Mouse (Mus musculus) neutrophil, adult 59 days (primary cell): ENCODE data around the gene Hps5. TPM values are rescaled to one million over a fixed set of nuclear protein-coding genes. Genes with fewer than 3 reads are reported as not detected.

Source experiments
- total RNA-seq, 2 experiments: library from RNA; stranded (reverse); gene quantifications; 1 replicate in 1 of 2; 2 replicates in 1 of 2; pipeline ENCODE4 v1.2.4; 2023

Hps5 gene
- total RNA-seq: 10 to 100 TPM; 33.9 to 37.3 TPM

GRCm38 (mm10) chr7:46795287-46796205 lies at the start of gene Hps5, which contains the start of gene Gtf2h1:
Gene Hps5 (minus strand): TSS chr7:46796064.
Gene Gtf2h1 (plus strand): TSS chr7:46796103.

GRCm38 (mm10) chr7:46840787-46841525 lies 45.1 kb upstream of the Hps5 start, which contains the start of gene Ldha:
Gene Ldha (plus strand): TSS chr7:46841475.

GRCm38 (mm10) chr7:46751490-46751889 lies 44.4 kb downstream of the Hps5 start, which contains the start of gene Saa2:
Gene Saa2 (plus strand): TSS chr7:46751790.

GRCm38 (mm10) chr7:46742880-46743279 lies 53.0 kb downstream of the Hps5 start, which contains the start of gene Saa1:
Gene Saa1 (minus strand): TSS chr7:46742980.

GRCm38 (mm10) chr7:46732458-46732857 lies 63.4 kb downstream of the Hps5 start, which contains the start of gene Saa4:
Gene Saa4 (minus strand): TSS chr7:46732603.

GRCm38 (mm10) chr7:46715600-46715999 lies 80.3 kb downstream of the Hps5 start, which contains the start of gene Saa3:
Gene Saa3 (minus strand): TSS chr7:46715700.

Other genes with a start within 250 kb of the Hps5 start
- 1 to 10 TPM; 6.5 to 9.2 TPM for gene Sergef, start 156.3 kb downstream of the Hps5 start, total RNA-seq
- gene Tph1, start 123.5 kb downstream of the Hps5 start, total RNA-seq: not detected
- 1 to 10 TPM; 6.3 to 8.9 TPM for gene Saal1, start 85.4 kb downstream of the Hps5 start, total RNA-seq
- under 1 TPM; 0.46 to 0.76 TPM for gene Saa3, start 80.4 kb downstream of the Hps5 start, total RNA-seq
- not detected for gene Saa4, start 63.5 kb downstream of the Hps5 start, total RNA-seq
- not detected for gene Saa1, start 53.1 kb downstream of the Hps5 start, total RNA-seq
- not detected for gene Saa2, start 44.3 kb downstream of the Hps5 start, total RNA-seq
- gene Gtf2h1, start within 50 bp of the Hps5 start, total RNA-seq: 10 to 100 TPM; 29.5 to 37.0 TPM
- 100 to 1,000 TPM; 360 to 389 TPM for gene Ldha, start 45.4 kb upstream of the Hps5 start, total RNA-seq
- gene Ldhc, start 65.1 kb upstream of the Hps5 start, total RNA-seq: 1 to 10 TPM in 1 of 2 experiments, not detected in 1; 2.0 TPM
- 10 to 100 TPM; 49.7 to 52.7 TPM for gene Tsg101, start 123.9 kb upstream of the Hps5 start, total RNA-seq
- 10 to 100 TPM; 10.3 to 11.4 TPM for gene Uevld, start 162.5 kb upstream of the Hps5 start, total RNA-seq
- not detected for gene Gm9999, start 187.5 kb upstream of the Hps5 start, total RNA-seq
- gene Spty2d1, start 212.3 kb upstream of the Hps5 start, total RNA-seq: 10 to 100 TPM; 58.3 to 64.5 TPM